In the genomic region with DNA sequence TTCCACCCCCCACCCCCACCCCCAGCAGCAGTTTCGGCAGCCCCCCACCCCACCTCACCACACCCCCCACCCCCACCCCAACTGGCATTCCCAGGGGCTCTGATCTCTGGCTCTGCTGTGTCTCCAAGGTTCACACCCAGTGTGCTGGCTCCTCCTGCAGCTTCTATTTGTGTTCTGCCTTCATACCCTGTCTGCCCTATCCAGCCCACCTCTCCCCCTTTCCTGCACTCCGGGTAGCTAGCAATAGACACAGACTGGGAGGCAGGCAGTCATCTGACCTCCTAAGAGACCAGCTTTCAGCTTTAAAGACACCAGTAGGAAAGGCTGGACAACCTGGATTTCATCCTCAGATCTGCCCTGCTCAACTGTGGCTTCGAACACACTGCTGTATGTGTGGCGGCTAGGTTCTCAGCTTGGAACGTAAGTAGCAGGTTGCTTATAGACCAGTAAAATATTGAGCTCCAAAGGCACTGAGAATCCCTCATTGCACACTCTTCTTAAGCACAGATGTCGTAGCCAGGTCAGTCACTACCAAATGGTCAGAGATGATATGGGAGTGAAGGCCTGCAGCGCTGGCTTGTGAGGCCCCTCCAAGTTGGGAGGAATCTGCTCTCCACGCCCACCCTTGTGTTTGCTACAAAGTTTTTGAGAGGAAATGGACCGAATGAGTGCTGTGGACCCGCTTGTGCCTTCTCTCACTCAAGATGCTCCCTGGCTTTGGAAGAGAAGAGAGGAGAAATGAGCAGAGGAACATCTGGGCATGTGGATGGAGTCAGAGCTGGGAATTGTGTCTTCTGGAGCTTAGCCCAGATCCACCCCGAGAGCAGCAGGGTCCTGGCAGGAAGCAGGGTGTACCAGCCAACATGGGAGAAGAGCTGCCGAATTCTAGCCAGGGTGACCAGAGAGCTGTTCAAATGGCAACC, we compare ENCODE assay signal across 8 mouse cellular contexts.
DNase-seq lines count a peak whose midpoint lies in the region; ATAC-seq lines count a peak whose summit lies in the region.

No protein-coding gene starts in this region.

- peak; percentile 46; the same call in 1 of the 2 replicates for ATAC-seq in embryonic facial prominence, embryonic 14.5 days (ENCODE audit: low read depth)
- peak; percentile 41; the same call in 1 of the 2 replicates for ATAC-seq in midbrain, embryonic 12.5 days (ENCODE audit: low FRiP score, low read depth)
- ATAC-seq in erythroid progenitor cell, adult 5-6 weeks (replicated peaks; ENCODE audit: low FRiP score, poor library complexity, severe bottlenecking): no peak

- H3K27ac ChIP-seq in embryonic facial prominence, embryonic 14.5 days (replicated peaks; ENCODE audit: low read depth, low read length): no peak overlapping the region
- H3K27ac ChIP-seq in midbrain, embryonic 12.5 days (replicated peaks): no peak overlapping the region

- peak; percentile 63 to 81 for DNase-seq in cerebellum, postnatal 10 days
- no peak for DNase-seq in cerebellum, adult 9-11 months
- no peak for DNase-seq in embryonic facial prominence, embryonic 14.5 days (ENCODE audit: low spot score)
- DNase-seq in heart, postnatal 14 days: peak; percentile 38 to 52
- no peak for DNase-seq in ovary, postnatal 36 days (ENCODE audit: low spot score)
- DNase-seq in layer of hippocampus, postnatal 14 days (ENCODE audit: low spot score in 2 of 2): no peak

- peak overlapping the region; percentile 22 for H3K4me3 ChIP-seq in embryonic facial prominence, embryonic 14.5 days (ENCODE audit: low read depth, low read length)
- peak overlapping the region; percentile 25; the same call in 1 of the 2 replicates for H3K4me3 ChIP-seq in midbrain, embryonic 12.5 days

- no peaks in the 10 kb centered on the region for H3K36me3 ChIP-seq in embryonic facial prominence, embryonic 14.5 days (ENCODE audit: control insufficient read depth, insufficient read depth, low read length)
- no peaks in the 10 kb centered on the region for H3K36me3 ChIP-seq in midbrain, embryonic 12.5 days

- H3K9me3 ChIP-seq in embryonic facial prominence, embryonic 14.5 days (ENCODE audit: control insufficient read depth, low read length): no peaks in the 10 kb centered on the region
- no peaks in the 10 kb centered on the region for H3K9me3 ChIP-seq in midbrain, embryonic 12.5 days

- H3K9ac ChIP-seq in embryonic facial prominence, embryonic 14.5 days (ENCODE audit: low read depth, low read length): 0 out of 2 replicates have a peak overlapping the region, but pooled peaks have one; percentile 42
- H3K9ac ChIP-seq in midbrain, embryonic 12.5 days (replicated peaks): 0 out of 2 replicates have a peak overlapping the region, but pooled peaks have one; percentile 31

- WGBS in embryonic facial prominence, embryonic 14.5 days: 53% methylated on average over 12 of the region's 12 CpGs
- WGBS in midbrain, embryonic 12.5 days: 53% methylated on average over 12 of the region's 12 CpGs

- peaks cover 29% of the 10 kb centered on the region for H3K4me1 ChIP-seq in embryonic facial prominence, embryonic 14.5 days (ENCODE audit: control insufficient read depth, insufficient read depth, low read length)
- H3K4me1 ChIP-seq in midbrain, embryonic 12.5 days: peaks cover 9% of the 10 kb centered on the region

- no peaks in the 10 kb centered on the region for H3K27me3 ChIP-seq in embryonic facial prominence, embryonic 14.5 days (replicated peaks; ENCODE audit: control insufficient read depth, insufficient read depth, low read length)
- peaks cover 9% of the 10 kb centered on the region; the same call in 1 of the 2 replicates for H3K27me3 ChIP-seq in midbrain, embryonic 12.5 days

- peak overlapping the region; percentile 52 for H3K4me2 ChIP-seq in embryonic facial prominence, embryonic 14.5 days (ENCODE audit: low read depth, low read length)
- peak overlapping the region; percentile 49 for H3K4me2 ChIP-seq in midbrain, embryonic 12.5 days (replicated peaks)

- intact Hi-C loops in heart, postnatal 14 days (cut with DNase I): loop anchor here (5.0 kb wide), 1 partner anchor 191 kb away; no protein-coding TSS in a partner anchor

Comparison
In these comparisons a context has a peak if more than half of its experiments do, and no peak if none do; other contexts are left out.
1. DNase-seq: peak in cerebellum, postnatal 10 days (2 of 2) and heart, postnatal 14 days (2 of 2); none in cerebellum, adult 9-11 months (single experiment), embryonic facial prominence, embryonic 14.5 days (single experiment), ovary, postnatal 36 days (single experiment) and layer of hippocampus, postnatal 14 days (0 of 2).